ENCODE assay signal across 21 mouse cellular contexts in genomic region chr3:14408435-14409125, GRCm38 (mm10).
DNase-seq lines count a peak whose midpoint lies in the region; ATAC-seq and TF ChIP-seq lines count a peak whose summit lies in the region.
"Had no signal": no experiment of that assay in that cellular context is flagged by ENCODE, and none has a peak within 500 bp of the region (broad histone marks: within the 10 kb centered on the region; RNA-seq: fewer than 3 reads in every experiment).

No protein-coding gene starts in this region.

- no peak overlapping the region for H3K9ac ChIP-seq in liver, adult 2 months (ENCODE audit: low read depth, low read length)
- H3K9ac ChIP-seq in liver, embryonic 11.5 days (ENCODE audit: low read depth, low read length), result no peak overlapping the region
- no peak overlapping the region for H3K9ac ChIP-seq in kidney, embryonic 15.5 days
- H3K9ac ChIP-seq: embryonic facial prominence, embryonic 13.5 days; forebrain, embryonic 12.5 days; heart, embryonic 15.5 days; hindbrain, embryonic 13.5 days had no signal

- WGBS in liver, adult 2 months, result 14% methylated on average over 1 of the region's 1 CpGs
- 81% methylated on average over 1 of the region's 1 CpGs for WGBS in liver, embryonic 11.5 days
- 59% methylated on average over 1 of the region's 1 CpGs for WGBS in kidney, embryonic 15.5 days

- H3K4me1 ChIP-seq in liver, adult 2 months (ENCODE audit: control insufficient read depth, insufficient read depth, low read length), result peaks cover 8% of the 10 kb centered on the region; the same call in 1 of the 2 replicates
- no peaks in the 10 kb centered on the region for H3K4me1 ChIP-seq in liver, embryonic 11.5 days (replicated peaks; ENCODE audit: control insufficient read depth, insufficient read depth, low read length)
- H3K4me1 ChIP-seq in kidney, embryonic 15.5 days, result no peaks in the 10 kb centered on the region
- H3K4me1 ChIP-seq: embryonic facial prominence, embryonic 13.5 days; forebrain, embryonic 12.5 days; heart, embryonic 15.5 days; hindbrain, embryonic 13.5 days had no signal

- no peak overlapping the region for H3K4me3 ChIP-seq in liver, adult 2 months (ENCODE audit: insufficient read depth, low read depth, low read length)
- H3K4me3 ChIP-seq in liver, embryonic 11.5 days (ENCODE audit: low read depth, low read length), result no peak overlapping the region
- no peak overlapping the region for H3K4me3 ChIP-seq in kidney, embryonic 15.5 days (replicated peaks)
- H3K4me3 ChIP-seq: embryonic facial prominence, embryonic 13.5 days; forebrain, embryonic 12.5 days; heart, adult 2 months; heart, embryonic 15.5 days; hindbrain, embryonic 13.5 days had no signal

- no peaks in the 10 kb centered on the region for H3K27me3 ChIP-seq in liver, adult 2 months (ENCODE audit: control insufficient read depth, insufficient read depth, low read length)
- H3K27me3 ChIP-seq in liver, embryonic 11.5 days (replicated peaks; ENCODE audit: control insufficient read depth, insufficient read depth, low read length), result no peaks in the 10 kb centered on the region
- H3K27me3 ChIP-seq in kidney, embryonic 15.5 days, result no peaks in the 10 kb centered on the region
- H3K27me3 ChIP-seq: embryonic facial prominence, embryonic 13.5 days; forebrain, embryonic 12.5 days; heart, embryonic 15.5 days; hindbrain, embryonic 13.5 days had no signal

- H3K27ac ChIP-seq in liver, adult 2 months (replicated peaks; ENCODE audit: insufficient read depth, low read depth, low read length), result peak overlapping the region; percentile 55; the same call in 1 of the 2 replicates
- H3K27ac ChIP-seq in liver, embryonic 11.5 days (ENCODE audit: low read depth, low read length), result no peak overlapping the region
- peak overlapping the region; percentile 41 for H3K27ac ChIP-seq in kidney, embryonic 15.5 days
- H3K27ac ChIP-seq: embryonic facial prominence, embryonic 13.5 days; forebrain, embryonic 12.5 days; heart, adult 2 months; heart, embryonic 15.5 days; hindbrain, embryonic 13.5 days had no signal

- peak; percentile 92 for DNase-seq in liver, adult 2 months (ENCODE audit: extremely low read depth, low read depth, low spot score)
- DNase-seq in liver, embryonic 11.5 days (ENCODE audit: low spot score), result no peak
- peak; percentile 69 for DNase-seq in kidney, postnatal 14 days
- no peak for DNase-seq in cerebellum, adult 9-11 months
- DNase-seq in left cerebral cortex, adult 18-20 months (ENCODE audit: low spot score in 2 of 2), result no peak
- DNase-seq: adrenal gland, postnatal 14 days; cerebellum, adult 18-20 months; cerebellum, postnatal 10 days; embryo, embryonic 11 days; gastrocnemius, postnatal 10 days; heart, adult 2 months; heart, postnatal 14 days had no signal

- H3K4me2 ChIP-seq in liver, embryonic 11.5 days, result no peak overlapping the region
- no peak overlapping the region for H3K4me2 ChIP-seq in kidney, embryonic 15.5 days
- H3K4me2 ChIP-seq: embryonic facial prominence, embryonic 13.5 days; forebrain, embryonic 12.5 days; heart, embryonic 11.5 days; heart, embryonic 15.5 days; hindbrain, embryonic 13.5 days had no signal

- H3K36me3 ChIP-seq in liver, adult 2 months (ENCODE audit: control insufficient read depth, insufficient read depth, low read length), result no peaks in the 10 kb centered on the region
- no peaks in the 10 kb centered on the region for H3K36me3 ChIP-seq in liver, embryonic 11.5 days (ENCODE audit: control insufficient read depth, insufficient read depth, low read length)
- H3K36me3 ChIP-seq in kidney, embryonic 15.5 days, result no peaks in the 10 kb centered on the region
- H3K36me3 ChIP-seq: embryonic facial prominence, embryonic 13.5 days; forebrain, embryonic 12.5 days; heart, embryonic 15.5 days; hindbrain, embryonic 13.5 days had no signal

- TF ChIP-seq POLR2A in liver, adult 2 months (IDR thresholded peaks at IDR 0.05; ENCODE audit: extremely low read depth, insufficient read depth, low read length), result no peak

- no peak for TF ChIP-seq CTCF in liver, adult 2 months (IDR thresholded peaks at IDR 0.05; ENCODE audit: low read depth, low read length)

- ATAC-seq in liver, embryonic 11.5 days (replicated peaks; ENCODE audit: low FRiP score), result no peak
- ATAC-seq in kidney, embryonic 15.5 days (replicated peaks; ENCODE audit: low FRiP score), result peak; percentile 89
- ATAC-seq in cerebellum, adult (ENCODE audit: insufficient number of reproducible peaks, low FRiP score, low TSS enrichment), result no peak
- ATAC-seq: activated CD4-positive, CD25-positive, alpha-beta regulatory T cell, adult 4 months; forebrain, embryonic 16.5 days had no signal

- H3K79me2 ChIP-seq in liver, adult 2 months (ENCODE audit: control insufficient read depth, insufficient read depth, low read length), result no peaks in the 10 kb centered on the region

- H3K9me3 ChIP-seq in liver, embryonic 11.5 days (ENCODE audit: control insufficient read depth, low read length), result no peaks in the 10 kb centered on the region
- no peaks in the 10 kb centered on the region for H3K9me3 ChIP-seq in kidney, embryonic 15.5 days (replicated peaks)
- H3K9me3 ChIP-seq: embryonic facial prominence, embryonic 13.5 days; forebrain, embryonic 12.5 days; heart, embryonic 15.5 days; hindbrain, embryonic 13.5 days had no signal

Comparison
In these comparisons a context has a peak if more than half of its experiments do, and no peak if none do; other contexts are left out.
1. DNase-seq: peak in liver, adult 2 months (single experiment) and kidney, postnatal 14 days (single experiment); none in liver, embryonic 11.5 days (single experiment), cerebellum, adult 9-11 months (single experiment) and left cerebral cortex, adult 18-20 months (0 of 2).